Mouse (Mus musculus): ENCODE data around the gene Cox5a.

Cox5a gene

DNA sequence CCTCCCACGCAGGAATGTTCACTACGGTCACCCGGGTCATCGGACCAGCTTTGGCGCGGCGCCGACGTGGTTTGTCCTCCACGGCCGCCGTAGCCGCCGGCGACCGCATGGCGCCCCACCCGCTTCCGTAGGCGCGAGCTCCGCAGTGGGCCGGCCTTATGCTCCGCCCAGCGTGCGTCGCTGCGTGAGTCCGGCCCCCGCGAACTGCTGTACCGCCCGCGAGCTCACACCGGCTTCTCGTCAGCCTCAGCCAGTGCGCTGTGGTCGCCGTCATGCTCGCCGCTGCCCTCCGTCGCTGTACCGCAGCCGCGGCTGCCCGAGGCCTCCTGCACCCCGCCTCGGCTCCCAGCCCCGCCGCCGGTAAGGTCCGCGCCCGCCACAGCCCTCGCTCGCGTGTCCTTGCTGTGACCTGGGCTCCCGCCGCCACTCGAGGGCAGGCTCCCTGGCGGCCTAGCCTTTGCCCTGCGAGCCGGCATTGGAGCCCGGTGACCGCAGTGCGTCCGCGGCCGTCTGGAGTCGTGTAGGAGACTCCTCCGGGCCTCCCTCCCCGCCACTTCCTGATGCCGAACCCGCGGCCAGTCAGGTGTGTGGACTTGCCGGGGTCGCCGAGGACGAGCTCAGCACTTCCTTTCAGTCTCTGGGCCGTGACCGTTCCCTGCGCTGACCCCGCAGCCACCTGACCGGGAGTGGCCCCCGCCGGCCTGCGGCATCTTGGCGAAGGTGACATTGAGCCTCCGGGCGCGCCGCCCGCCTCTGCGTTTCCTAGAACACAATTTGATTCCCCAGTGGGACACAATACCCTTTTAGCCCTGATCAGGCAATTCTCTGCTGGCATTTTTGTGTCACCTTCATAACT is at the start of gene Cox5a:
TSS of gene Cox5a (plus strand) at position 219 of the 856 bp plus-strand sequence.
- peak; percentile 96 for DNase-seq (ENCODE audit: low read depth)

DNA sequence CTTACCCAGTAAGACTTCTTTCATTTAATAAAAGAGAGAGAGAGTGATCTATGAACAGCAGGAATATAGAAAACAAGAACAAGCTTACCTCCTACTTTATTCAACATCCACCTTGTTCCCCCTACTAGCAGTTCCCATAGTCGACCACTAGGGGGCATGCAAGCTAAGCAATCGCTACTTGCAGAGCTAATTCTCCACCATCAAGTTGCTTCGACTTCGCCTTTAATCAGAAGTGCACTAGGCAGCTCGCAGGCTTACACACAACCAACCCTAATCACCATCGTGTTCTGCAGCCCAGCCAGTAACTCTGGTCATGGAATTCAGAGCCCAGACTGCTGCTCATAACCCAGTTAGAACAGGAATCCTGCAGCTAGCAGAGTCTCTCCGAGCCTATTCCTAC is 35.3 kb upstream of the Cox5a start:
- DNase-seq (ENCODE audit: low read depth): peak; percentile 87

DNA sequence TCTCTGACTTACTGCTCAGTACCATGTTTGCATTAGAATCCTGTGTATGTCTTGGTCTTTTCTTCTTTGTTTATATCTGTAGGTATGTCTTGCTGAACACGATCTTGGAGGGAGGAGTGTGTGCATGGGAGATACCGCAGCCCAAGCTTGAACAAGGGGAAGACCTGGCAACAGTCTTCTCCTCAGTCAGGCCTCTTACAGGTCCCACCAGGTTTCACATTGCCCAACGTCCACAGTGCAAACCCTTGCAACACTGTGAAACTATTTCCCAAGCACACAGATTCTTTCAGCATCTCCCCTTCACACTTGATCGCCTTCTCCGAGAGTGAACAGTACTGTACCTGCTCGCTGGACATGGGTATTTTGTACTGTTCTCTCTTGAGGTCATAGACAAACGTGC is 33.3 kb upstream of the Cox5a start:
- no peak for DNase-seq (ENCODE audit: low read depth)

DNA sequence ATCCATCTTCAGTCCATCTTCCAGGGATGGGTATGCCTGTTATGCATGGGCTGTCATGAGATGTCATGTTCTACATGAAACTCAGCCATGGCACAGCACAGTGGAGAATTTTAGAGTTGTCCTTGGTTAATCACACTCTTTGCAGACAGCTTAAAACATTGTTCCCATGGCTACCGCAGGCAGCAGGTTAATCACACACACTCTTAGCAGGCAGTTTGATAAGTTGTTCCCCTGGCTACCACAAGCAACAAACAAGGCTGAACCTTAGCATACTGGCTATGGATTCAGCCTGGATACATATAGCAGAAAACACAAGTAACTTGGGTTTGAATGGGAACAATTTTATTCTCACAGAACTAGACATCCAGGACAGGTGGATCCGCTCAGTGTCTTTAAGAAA is 27.5 kb upstream of the Cox5a start:
- no peak for DNase-seq (ENCODE audit: low read depth)

DNA sequence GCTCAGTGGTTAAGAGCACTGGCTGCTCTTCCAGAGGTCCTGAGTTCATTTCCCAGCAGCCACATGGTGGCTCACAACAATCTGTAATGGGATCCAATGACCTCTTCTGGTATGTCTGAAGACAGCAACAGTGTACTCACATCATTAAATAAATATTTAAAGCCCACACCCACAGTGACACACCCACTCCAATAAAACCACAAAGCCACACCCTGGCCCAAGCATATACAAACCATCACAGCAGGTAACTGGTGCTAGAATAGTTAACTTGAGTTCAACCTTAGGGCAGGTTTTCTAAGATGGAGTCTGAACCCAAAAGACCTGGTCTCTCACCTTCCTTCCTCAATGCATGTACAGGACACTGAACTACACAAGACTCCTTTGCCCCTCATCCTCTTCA is 26.1 kb upstream of the Cox5a start:
- no peak for DNase-seq (ENCODE audit: low read depth)

DNA sequence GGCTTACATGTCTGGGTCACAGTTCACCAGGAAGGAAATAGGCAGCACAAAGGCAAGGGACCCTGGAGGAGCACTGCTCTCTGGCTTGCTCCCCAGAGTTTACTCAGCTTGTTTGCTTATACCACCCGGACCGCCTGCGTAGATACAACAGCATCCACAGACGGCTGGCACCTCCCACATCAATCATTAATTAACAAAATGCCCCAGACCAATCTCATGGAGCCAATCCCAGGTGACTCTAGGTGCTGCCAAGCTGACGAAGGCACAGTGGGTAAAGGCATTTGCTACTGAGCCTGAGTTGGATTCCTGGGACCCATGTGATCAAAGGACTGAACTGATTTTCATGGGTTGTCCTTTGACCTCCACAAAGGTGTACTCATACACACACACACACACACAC is 23.8 kb upstream of the Cox5a start:
- DNase-seq (ENCODE audit: low read depth): no peak

DNA sequence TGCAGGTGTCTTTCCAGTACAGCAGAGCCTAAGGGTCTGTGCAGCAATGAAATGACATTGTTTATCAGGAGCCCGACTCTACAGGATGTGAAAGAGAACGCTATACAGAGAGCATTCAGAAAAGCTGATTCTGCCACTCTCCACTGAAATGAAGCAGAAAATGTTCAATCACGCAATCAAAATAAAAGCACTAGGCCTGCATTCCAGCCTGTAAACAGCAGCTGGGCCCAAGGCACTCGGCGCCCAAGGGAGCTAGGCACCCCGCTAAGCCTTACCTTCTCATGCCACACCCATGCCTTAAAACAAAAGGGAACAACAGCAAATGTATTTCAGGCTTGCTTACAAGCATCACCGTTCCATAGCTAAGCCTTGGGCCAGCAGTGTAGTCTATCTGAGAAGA is 22.5 kb upstream of the Cox5a start:
- no peak for DNase-seq (ENCODE audit: low read depth)

DNA sequence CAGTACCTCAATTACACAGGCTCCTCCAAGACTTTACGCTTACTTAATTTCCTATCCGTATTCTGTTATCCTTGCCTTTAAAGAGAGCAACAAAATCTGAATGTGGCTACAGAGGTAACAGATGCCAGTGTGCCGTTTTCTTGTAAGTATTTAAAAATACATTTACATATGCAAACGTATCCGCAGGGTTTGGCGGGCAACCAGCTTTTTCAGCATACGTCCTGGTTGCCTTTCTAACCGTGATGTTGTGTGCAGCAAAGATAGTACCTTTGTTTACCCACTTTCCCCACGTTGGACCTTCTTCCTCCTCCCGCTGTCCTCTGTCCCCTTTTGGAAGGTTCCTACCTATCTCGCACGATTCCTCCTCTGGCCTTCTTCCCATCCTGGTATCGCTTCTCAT is 19.6 kb upstream of the Cox5a start:
- DNase-seq (ENCODE audit: low read depth): no peak

DNA sequence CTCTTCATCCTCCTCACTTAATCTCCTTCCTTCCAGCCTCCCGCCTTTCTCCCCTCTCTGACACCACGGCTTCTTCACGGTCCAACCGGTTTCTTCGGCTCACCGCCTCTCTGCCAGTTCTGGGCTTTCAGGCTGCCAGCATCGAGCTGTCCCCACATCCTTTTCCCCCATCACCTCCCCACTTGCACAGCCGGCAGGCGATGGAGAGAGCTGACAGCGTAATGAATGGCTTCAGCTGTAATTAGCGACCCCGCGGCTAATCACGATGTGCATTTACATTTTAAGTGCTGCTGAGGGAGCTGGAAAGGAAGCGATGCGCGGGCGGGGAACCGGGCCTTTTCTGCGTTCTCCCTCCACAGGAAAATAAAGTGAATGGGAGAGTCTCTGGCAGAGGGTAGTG is 19.2 kb upstream of the Cox5a start:
- no peak for DNase-seq (ENCODE audit: low read depth)

DNA sequence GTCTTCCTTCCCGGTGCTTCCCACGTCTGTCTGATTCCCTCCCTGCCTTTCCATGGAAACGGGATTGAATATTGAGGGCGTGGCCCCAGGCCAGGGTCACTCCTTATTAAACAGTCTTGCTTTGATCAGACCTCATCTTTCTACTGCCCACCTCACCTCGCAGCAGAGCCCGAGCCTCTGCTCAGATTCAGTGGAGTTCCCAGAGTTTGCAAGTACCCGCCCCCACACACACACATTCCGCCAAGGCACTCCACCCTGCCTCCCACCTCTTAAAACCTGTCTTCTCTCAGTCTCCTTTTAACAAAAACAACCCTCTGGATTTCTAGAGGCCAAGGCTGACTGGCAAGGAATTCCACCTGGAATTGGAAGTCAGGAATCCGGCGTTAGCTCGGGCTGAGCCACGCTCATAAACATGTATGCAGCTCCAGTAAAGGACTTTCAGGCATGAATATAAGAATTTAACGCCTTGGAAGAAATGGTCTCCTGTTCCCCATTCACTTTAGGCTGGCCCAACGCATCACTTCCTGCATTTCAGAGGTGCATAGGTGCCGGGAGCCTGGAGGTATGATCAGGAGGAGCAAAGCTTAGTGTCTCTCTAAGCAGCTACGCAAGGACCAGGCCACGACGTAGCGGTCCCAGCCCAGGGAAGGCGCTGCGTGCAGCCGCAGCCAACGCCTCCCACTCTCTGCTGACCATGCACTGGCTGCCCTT is 18.0 kb upstream of the Cox5a start:
- DNase-seq (ENCODE audit: low read depth): no peak

DNA sequence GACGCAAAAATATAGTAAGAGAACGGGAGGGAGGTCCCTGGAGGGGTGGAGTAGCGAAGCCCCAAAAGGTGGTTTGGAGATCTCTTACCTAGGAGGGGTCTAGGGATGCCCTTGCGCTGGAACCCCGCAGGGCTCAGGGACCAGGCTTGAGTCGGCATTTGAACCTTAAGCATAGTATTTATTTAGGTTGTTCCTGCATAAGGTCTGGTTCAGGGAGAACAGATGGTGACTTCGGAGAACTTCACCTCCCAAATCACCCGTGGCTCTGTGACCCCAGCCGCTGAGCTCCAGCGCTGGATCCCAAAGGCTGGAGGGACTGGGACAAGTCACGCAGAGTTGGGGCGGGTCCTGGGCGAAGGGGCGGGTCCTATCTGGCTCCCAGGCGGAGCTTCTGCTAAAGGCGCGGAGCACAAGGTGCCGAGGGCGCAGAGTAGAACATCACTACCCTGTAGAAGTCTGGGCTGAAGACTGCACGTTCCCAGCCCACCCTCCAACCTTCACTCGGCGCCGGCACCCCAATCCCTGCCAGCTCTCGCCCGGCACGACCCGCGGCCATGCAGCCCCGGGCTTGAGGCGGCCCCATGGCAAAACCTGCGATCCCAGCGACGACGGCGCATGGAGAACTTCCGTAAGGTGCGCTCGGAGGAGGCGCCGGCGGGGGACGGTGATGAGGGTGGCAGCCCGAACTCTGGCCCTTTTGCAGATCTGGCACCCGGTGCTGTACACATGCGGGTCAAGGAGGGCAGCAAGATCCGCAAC is 17.3 kb upstream of the Cox5a start, which contains the start of gene Rpp25:
TSS of gene Rpp25 (plus strand) at position 405 of the 759 bp plus-strand sequence.
- DNase-seq (ENCODE audit: low read depth): no peak

DNA sequence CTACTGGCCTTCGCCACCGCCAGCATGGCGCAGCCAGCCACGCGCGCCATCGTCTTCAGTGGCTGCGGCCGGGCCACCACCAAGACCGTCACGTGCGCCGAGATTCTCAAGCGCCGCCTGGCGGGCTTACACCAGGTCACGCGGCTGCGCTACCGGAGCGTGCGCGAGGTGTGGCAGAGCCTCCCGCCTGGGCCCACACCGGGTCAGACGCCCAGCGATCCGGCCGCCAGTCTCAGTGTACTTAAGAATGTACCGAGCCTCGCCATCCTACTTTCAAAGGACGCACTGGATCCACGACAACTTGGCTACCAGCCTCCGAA is 16.7 kb upstream of the Cox5a start:
- DNase-seq (ENCODE audit: low read depth): no peak

DNA sequence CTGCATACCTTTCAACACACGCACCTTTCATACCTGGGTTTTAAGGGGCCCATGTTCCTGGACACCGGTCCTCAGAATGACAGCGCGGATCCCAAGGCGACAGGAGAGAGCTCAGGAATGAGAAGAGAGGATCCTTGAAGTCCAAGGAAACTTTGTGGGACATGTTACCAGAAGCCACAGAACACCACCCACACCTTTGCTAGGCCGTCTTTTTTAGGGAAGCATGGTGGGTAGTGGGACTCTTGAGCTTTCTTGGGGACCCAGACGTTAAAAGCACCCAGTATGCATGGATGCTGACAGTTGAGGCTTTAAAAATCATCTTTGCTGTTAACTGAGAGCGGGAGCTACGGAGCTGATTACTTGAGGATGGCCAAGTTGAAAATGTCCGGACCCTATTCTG is 16.2 kb upstream of the Cox5a start:
- no peak for DNase-seq (ENCODE audit: low read depth)

DNA sequence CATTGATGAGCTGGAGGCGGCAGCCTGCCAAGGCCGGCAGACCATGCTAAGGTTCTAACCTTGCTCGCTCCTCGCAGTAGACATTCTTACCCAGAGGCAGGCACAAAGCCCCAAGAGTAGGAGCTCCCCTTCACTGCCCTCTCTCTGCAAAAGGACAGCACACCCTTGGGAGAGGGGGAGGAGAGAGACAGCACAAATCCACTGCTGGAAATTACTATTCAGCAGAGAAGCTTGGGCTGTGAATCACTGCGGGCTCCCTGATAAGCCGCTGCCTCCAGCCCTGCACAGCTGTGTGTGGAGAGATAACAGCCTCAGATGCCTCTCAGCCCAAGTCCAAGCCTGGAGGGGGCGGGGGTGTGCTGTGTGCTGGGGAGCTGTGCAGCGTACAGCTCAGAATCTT is 15.4 kb upstream of the Cox5a start:
- peak; percentile 79 for DNase-seq (ENCODE audit: low read depth)

DNA sequence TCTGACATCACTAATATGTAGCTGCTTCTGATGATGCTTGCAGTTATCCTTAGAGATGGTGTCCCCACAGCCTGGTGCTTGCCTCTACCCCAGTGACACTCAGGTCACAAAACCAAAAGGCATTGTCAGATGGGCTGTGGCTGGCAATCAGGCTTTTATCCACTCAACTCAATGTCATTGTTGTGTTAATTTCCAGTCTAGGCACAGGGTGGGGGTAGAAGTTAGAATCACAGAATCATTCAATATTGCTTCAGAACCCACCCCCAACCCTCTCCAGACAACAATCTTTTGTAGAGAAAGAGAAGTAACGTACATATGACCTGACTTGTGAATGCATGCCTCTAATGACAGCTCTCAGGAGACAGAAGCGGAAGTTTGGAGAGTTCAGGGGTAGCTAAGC is 10.5 kb upstream of the Cox5a start:
- DNase-seq (ENCODE audit: low read depth): no peak

DNA sequence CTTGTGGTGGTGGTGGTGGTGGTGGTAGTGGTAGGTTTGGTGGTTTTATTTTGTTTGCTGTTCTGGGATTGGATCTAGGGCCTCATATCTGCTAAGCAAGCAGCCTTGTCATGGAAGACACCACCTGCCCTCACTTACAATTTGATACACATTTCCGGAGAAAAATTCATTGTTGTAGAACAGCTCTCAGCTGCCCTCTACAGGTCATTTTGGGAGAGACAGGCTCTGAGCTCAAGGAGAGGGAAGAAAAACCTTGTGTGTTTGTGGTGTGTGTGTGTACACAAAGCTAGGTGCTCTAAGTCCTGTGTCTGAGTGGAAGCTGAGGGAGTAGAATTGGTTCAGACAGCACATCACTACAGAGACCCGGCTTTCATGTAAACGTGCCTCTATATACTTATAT is 4.0 kb upstream of the Cox5a start:
- DNase-seq (ENCODE audit: low read depth): peak; percentile 81

DNA sequence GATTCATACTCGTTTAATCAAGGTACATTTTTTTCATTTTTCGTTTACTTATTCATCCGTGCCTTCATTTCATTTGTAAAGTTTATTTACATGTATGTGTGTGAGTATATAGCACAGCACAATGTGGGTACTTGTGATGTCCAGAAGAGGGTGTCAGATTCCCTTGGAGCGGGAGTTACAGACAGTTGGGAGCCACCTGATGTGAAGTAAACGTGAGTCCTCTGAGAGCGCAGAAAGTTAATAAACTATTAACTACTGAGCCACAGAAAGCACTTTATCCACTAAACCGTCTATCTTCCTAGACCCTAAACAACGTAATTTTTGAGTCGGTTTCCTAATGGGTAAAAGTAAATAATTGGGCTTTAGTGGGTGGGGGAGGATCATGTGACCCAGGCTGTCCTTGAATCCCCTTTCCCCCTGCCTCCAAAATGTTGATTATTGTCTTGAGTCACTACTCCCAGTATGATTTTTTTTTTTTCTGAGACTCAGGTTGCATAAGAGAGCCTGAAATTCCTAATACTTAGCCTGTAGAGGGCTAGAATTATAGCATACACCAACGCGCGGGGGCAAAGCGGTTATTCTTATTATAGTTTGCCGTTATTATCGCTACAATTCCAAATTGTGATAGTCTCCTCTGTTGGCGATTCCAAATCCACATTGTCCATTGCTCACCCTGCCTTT is 559 bp upstream of the Cox5a start:
- DNase-seq (ENCODE audit: low read depth): peak; percentile 26

DNA sequence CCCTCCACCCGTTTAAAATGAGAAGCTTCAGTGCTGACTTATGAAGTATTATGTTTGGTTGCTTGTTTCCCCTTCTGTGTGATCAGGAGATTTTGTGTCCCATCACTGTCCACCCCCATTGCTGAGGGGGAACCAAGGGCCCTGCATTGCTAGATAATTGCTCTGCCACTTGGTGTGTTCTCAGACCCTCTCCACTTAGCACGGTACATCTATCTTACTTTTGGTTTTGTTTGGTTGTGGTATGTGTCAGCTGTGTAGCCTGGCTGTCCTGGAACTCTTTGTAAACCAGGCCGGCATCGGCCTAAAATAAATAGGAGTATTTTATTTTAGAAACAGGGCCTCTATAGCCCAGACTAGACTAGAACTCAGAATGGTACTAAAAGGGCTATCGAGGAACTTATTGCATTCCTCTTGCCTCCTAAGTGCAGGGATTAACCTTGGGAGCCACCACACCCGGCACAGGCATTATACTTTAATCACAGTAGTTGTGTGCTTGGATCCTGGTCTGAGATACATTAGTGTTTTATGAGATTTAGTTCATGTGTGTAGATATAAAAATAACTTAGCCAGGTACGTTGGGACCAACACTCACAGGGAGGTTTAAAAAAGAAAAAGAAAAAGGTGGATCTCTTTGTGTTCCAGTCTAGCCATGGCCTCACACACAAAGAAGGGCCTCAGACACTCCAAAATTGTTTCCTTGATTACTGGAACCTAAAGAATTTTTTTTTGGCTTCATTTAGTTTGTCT is 1.2 kb downstream of the Cox5a start:
- DNase-seq (ENCODE audit: low read depth): no peak

DNA sequence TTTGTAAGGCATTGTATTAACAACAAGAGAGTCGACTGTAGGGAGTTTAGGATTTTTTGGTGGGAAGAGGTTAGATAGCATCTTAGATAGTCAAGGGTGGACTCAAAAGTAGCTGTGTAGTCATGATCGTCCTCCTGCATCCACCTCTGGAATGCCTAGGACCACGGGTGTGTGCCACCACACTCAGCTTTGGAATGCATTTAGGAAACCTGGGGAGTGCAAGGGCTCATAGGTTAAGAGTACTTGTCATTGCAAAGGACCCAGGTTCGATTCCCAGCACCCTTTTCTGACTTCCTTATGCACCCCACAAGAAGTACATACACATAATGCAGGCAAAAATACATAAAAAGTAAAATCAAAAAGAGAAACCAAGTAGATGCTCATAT is 1.8 kb downstream of the Cox5a start:
- DNase-seq (ENCODE audit: low read depth): no peak

DNA sequence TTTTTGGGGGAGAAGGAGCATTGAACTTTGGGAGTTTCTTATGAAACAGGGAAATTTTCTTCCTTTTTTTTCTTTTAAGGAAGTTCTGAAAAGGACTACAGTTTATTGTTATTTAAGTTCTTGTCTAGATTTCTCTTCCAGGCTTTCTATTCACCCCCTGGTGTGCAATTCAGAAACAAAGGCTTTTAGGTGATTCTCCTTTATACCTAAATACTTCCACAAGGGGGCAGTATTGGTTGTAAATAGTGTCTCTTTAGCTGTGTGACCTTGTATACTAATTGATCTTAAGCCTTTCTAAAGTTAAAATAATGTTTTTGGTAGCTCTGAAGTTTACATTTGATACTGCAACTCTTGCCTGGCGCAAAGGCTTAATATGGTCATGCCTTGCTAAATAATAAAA is 2.7 kb downstream of the Cox5a start:
- DNase-seq (ENCODE audit: low read depth): peak; percentile 56

DNA sequence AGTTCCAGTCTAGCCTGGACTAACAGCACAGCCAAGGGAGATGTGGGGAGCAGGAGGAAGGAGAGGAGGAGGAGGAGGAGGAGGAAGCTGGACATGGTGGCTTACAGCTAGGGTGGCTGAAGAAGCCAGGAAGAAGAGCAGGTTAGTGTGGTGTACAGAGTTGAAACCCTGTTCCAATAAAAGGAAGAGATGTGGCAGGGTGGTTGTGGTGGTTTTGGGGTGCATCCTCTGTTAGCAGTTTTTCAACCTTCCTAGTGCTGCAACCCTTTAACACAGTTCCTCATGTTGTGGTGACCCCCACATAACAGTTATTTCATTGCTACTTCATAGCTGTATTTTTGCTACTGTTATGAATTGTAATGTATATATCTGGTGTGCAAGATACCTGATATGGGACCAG is 3.4 kb downstream of the Cox5a start:
- no peak for DNase-seq (ENCODE audit: low read depth)

DNA sequence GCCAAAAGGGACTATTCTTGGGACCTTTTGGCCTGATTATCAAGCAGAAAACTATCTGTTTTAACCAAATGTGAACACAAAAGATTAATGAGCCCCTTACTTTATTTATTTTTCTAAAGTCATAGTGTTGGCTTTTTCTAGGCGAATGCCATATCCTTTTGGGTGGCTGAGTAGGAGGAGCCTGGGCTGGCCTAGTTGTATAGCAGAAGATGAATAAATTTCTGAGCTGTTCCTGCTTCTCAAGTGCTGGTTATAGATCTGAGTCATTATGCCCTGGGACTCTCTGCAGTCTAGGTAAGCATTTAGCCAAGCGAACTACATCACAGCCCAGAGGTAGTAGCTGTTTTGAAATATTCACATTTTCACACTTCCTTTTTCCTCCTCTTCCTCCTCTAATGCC is 4.4 kb downstream of the Cox5a start:
- peak; percentile 9 for DNase-seq (ENCODE audit: low read depth)

All from NIH3T3 (cell line).